Mouse (Mus musculus): Measurements from ENCODE around the gene Tdrd3. TPM values are rescaled to one million over a fixed set of nuclear protein-coding genes. Genes with fewer than 3 reads are reported as not detected.

Tdrd3 gene
- total and polyA plus RNA-seq, 3 experiments, result 2.9 to 38.1 (median 30.5) TPM

- no peaks in the 10 kb centered on the region for H3K9me3 ChIP-seq (replicated peaks)
- peak; percentile 89 for ATAC-seq (ENCODE audit: extremely low read depth, insufficient number of reproducible peaks, low FRiP score, poor library complexity, severe bottlenecking)
- TF ChIP-seq CTCF (IDR thresholded peaks at IDR 0.05; ENCODE audit: low read depth, low read length), result no peak
These were observed 23.3 kb downstream of the Tdrd3 start for GRCm38 (mm10) chr14:87439721-87440120.

DNA sequence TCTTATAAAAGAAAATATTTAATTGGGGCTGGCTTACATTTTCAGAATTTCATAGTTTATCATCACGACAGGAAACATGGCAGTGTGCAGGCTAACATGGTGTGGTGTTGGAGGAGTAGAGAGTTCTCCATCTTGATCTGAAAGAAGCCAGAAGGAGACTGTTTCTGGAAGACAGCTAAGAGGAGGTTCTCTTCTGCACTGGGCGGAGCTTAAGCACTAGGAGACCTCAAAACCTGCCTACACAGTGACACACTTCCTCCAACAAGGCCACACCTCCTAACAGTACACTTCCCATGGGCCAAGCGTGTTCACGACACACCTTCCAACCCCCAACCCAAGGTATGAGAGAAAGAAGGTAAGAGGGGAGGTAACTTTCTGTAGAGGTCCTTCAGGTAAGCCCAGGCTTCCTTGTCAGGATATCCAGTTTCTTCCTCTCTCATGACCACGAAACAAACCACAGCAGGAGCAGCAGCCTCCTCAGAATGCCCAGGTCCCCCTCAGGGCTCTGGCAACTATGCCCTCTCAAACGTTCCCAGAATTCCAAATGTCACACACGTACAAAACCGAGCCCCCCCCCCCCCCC lies 30.0 kb downstream of the Tdrd3 start:
- no peak overlapping the region for H3K4me3 ChIP-seq (ENCODE audit: low read depth, low read length)
- H3K36me3 ChIP-seq (replicated peaks), result peaks cover 19% of the 10 kb centered on the region
- no peaks in the 10 kb centered on the region for H3K9me3 ChIP-seq (replicated peaks)
- no peak for ATAC-seq (ENCODE audit: extremely low read depth, insufficient number of reproducible peaks, low FRiP score, poor library complexity, severe bottlenecking)
- TF ChIP-seq TAL1 (conservative IDR thresholded peaks at IDR 0.05; ENCODE audit: low read depth, low read length) (no peak), CTCF (IDR thresholded peaks at IDR 0.05; ENCODE audit: low read depth, low read length) (no peak), GATA2 (IDR thresholded peaks at IDR 0.05; ENCODE audit: borderline replicate concordance, low read depth, low read length) (no peak), POLR2AphosphoS5 (IDR thresholded peaks at IDR 0.05; ENCODE audit: insufficient replicate concordance, low read depth, low read length) (no peak), GATA1 (IDR thresholded peaks at IDR 0.05; ENCODE audit: borderline replicate concordance, low read length) (no peak)
- DNase-seq (ENCODE audit: low spot score), result no peak
- H3K4me1 ChIP-seq (ENCODE audit: insufficient read depth, low read depth, low read length), result peaks cover 16% of the 10 kb centered on the region
- H3K27me3 ChIP-seq (ENCODE audit: insufficient read depth, low read length), result no peaks in the 10 kb centered on the region

More at GRCm38 (mm10) chr14:87439721-87440120, 23.3 kb downstream of the Tdrd3 start:
- peaks cover 25% of the 10 kb centered on the region for H3K36me3 ChIP-seq (replicated peaks)
- peaks cover 32% of the 10 kb centered on the region for H3K4me1 ChIP-seq (ENCODE audit: insufficient read depth, low read depth, low read length)
- no peak overlapping the region; the same call in 1 of the 2 replicates for H3K4me3 ChIP-seq (ENCODE audit: low read depth, low read length)
- DNase-seq (ENCODE audit: low spot score), result peak; percentile 20
- H3K27me3 ChIP-seq (ENCODE audit: insufficient read depth, low read length), result no peaks in the 10 kb centered on the region

DNA sequence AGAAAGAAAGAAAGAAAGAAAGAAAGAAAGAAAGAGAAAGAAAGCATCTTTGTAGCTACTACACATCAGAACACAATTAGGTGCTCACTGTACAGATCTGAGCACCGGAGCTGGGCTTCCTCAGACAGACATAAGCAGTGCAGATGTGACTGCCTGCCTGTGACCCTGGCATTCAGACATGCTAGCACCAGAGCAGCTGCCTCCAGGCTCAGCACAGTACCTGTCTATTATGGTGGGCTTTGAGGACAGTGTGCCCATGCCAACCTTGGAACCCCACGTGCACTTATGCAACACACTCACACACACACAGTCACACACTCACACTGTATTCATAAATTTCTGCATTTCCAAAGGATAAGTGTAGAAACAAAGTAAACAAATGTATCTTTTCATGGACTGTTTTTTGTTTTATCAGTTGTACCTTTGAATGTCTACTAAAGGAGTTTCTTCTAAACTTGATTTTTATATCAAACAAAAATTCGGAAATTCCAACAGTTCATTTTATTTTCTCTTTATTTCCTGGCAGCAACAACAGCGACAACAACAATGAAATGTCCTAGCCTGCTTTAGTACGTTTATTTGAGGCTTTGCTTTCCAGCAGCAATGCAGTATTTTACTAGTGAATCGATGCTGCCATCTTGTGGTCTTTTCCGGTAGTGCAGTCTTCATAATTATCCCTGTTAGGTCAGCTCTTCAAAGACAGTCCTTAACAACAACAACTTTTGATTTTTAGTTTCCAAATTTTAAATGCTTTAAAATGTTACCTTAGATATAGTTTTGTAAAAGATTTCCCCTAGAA lies 35.4 kb downstream of the Tdrd3 start:
- Histone ChIP-seq H3K4me1 (ENCODE audit: insufficient read depth, low read depth, low read length) (peaks cover 11% of the 10 kb centered on the region), H3K4me3 (ENCODE audit: low read depth, low read length) (no peak overlapping the region), H3K9me3 (replicated peaks) (peaks cover 7% of the 10 kb centered on the region), H3K27me3 (ENCODE audit: insufficient read depth, low read length) (no peaks in the 10 kb centered on the region), H3K36me3 (replicated peaks) (peaks cover 20% of the 10 kb centered on the region)
- TF ChIP-seq GATA1 (IDR thresholded peaks at IDR 0.05; ENCODE audit: borderline replicate concordance, low read length) (no peak), CTCF (IDR thresholded peaks at IDR 0.05; ENCODE audit: low read depth, low read length) (peak; percentile 72)
- ATAC-seq (ENCODE audit: extremely low read depth, insufficient number of reproducible peaks, low FRiP score, poor library complexity, severe bottlenecking) (peak; percentile 73), DNase-seq (ENCODE audit: low spot score) (peak; percentile 23)

- ATAC-seq (ENCODE audit: extremely low read depth, insufficient number of reproducible peaks, low FRiP score, poor library complexity, severe bottlenecking), result no peak
- no peaks in the 10 kb centered on the region for H3K27me3 ChIP-seq (ENCODE audit: insufficient read depth, low read length)
- DNase-seq (ENCODE audit: low spot score), result no peak
- peaks cover 30% of the 10 kb centered on the region for H3K36me3 ChIP-seq (replicated peaks)
- peaks cover 7% of the 10 kb centered on the region for H3K9me3 ChIP-seq (replicated peaks)
- TF ChIP-seq CTCF (IDR thresholded peaks at IDR 0.05; ENCODE audit: low read depth, low read length) (no peak), GATA1 (IDR thresholded peaks at IDR 0.05; ENCODE audit: borderline replicate concordance, low read length) (no peak), GATA2 (IDR thresholded peaks at IDR 0.05; ENCODE audit: borderline replicate concordance, low read depth, low read length) (no peak), TAL1 (conservative IDR thresholded peaks at IDR 0.05; ENCODE audit: low read depth, low read length) (no peak), POLR2AphosphoS5 (IDR thresholded peaks at IDR 0.05; ENCODE audit: insufficient replicate concordance, low read depth, low read length) (no peak)
- H3K4me1 ChIP-seq (ENCODE audit: insufficient read depth, low read depth, low read length), result peaks cover 9% of the 10 kb centered on the region
- no peak overlapping the region for H3K4me3 ChIP-seq (ENCODE audit: low read depth, low read length)
These were observed 39.3 kb downstream of the Tdrd3 start for GRCm38 (mm10) chr14:87455630-87456175.

DNA sequence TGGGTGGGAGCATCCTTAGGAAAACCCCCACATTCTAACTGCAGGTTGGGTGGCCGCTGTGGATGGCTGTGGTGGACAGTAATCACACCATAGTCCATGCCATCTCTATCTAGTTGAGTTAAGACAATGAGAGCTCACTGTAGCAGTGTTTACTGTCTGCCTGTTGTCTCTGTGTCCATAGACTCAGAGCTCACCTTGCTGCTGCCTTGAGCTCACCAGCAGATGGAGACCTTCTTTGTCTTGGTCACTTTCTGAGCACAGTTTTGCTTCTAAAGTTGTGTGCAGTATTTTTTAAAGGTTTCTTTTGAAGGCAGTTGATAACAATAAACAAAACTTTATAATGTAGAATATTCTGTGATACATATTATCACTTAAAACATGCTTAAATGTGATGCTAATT lies 43.3 kb downstream of the Tdrd3 start:
- Histone ChIP-seq H3K4me1 (ENCODE audit: insufficient read depth, low read depth, low read length) (peaks cover 4% of the 10 kb centered on the region; the same call in 1 of the 2 replicates), H3K9me3 (replicated peaks) (no peaks in the 10 kb centered on the region), H3K4me3 (ENCODE audit: low read depth, low read length) (no peak overlapping the region), H3K36me3 (replicated peaks) (peaks cover 38% of the 10 kb centered on the region), H3K27me3 (ENCODE audit: insufficient read depth, low read length) (no peaks in the 10 kb centered on the region)
- no peak for ATAC-seq (ENCODE audit: extremely low read depth, insufficient number of reproducible peaks, low FRiP score, poor library complexity, severe bottlenecking)
- DNase-seq (ENCODE audit: low spot score), result no peak
- TF ChIP-seq CTCF (IDR thresholded peaks at IDR 0.05; ENCODE audit: low read depth, low read length), result no peak
- TF ChIP-seq GATA1 (IDR thresholded peaks at IDR 0.05; ENCODE audit: borderline replicate concordance, low read length), result no peak
- no peak for TF ChIP-seq POLR2AphosphoS5 (IDR thresholded peaks at IDR 0.05; ENCODE audit: insufficient replicate concordance, low read depth, low read length)
- TF ChIP-seq TAL1 (conservative IDR thresholded peaks at IDR 0.05; ENCODE audit: low read depth, low read length), result no peak

DNA sequence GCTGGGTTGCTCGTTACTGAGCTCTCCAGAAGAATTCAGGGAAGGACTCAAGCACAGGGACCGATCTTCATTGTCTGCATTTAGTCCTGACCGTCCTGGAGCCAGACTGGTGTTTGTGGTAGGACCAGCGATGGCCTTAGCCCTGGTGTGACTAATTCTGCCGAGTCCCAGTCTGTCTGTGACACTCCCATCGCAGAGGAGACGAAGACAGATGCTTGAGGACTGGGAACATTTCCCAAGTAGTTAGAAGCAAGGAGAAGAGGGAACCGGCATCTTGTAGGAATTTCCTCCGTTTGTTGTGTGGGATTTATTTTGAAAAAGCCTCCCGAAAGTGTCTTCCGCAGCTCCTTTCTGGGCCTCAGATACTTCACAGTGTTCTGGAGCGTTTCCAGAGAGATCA lies 45.1 kb downstream of the Tdrd3 start:
- Histone ChIP-seq H3K27me3 (ENCODE audit: insufficient read depth, low read length) (no peaks in the 10 kb centered on the region), H3K4me3 (ENCODE audit: low read depth, low read length) (no peak overlapping the region), H3K9me3 (replicated peaks) (no peaks in the 10 kb centered on the region), H3K36me3 (replicated peaks) (peaks cover 48% of the 10 kb centered on the region), H3K4me1 (ENCODE audit: insufficient read depth, low read depth, low read length) (no peaks in the 10 kb centered on the region)
- no peak for DNase-seq (ENCODE audit: low spot score)
- TF ChIP-seq POLR2AphosphoS5 (IDR thresholded peaks at IDR 0.05; ENCODE audit: insufficient replicate concordance, low read depth, low read length), result no peak
- no peak for TF ChIP-seq CTCF (IDR thresholded peaks at IDR 0.05; ENCODE audit: low read depth, low read length)
- TF ChIP-seq TAL1 (conservative IDR thresholded peaks at IDR 0.05; ENCODE audit: low read depth, low read length), result no peak
- no peak for TF ChIP-seq GATA2 (IDR thresholded peaks at IDR 0.05; ENCODE audit: borderline replicate concordance, low read depth, low read length)
- TF ChIP-seq GATA1 (IDR thresholded peaks at IDR 0.05; ENCODE audit: borderline replicate concordance, low read length), result no peak
- no peak for ATAC-seq (ENCODE audit: extremely low read depth, insufficient number of reproducible peaks, low FRiP score, poor library complexity, severe bottlenecking)

Data from G1E (cell line).